Mouse (Mus musculus) stomach, postnatal 0 days (tissue): Measurements from ENCODE around the gene Atp8b4. TPM values are rescaled to one million over a fixed set of nuclear protein-coding genes. Genes with fewer than 3 reads are reported as not detected.

Experiments
- ATAC-seq: fragments of 200-750 bp; cut with Nextera tagmentation; 2 replicates; pipeline ENCODE4 v1.8.0; 2017; ENCODE audit not compliant: low FRiP score, low TSS enrichment
- DNase-seq: peaks from one replicate; pipeline ENCODE4 v3.0.0-alpha.2; 2016; ENCODE audit warnings: low spot score
- H3K27ac ChIP-seq: fragments of 300-500 bp; sonication (generic); replicated peaks from 2 replicates; pipeline ENCODE4 v1.5.1; 2014; ENCODE audit warnings: mild to moderate bottlenecking, control low read depth
- H3K27me3 ChIP-seq: fragments of 300-500 bp; sonication (generic); 2 replicates; pipeline ENCODE4 v1.6.1; 2014; ENCODE audit warnings: low read length; ENCODE audit not compliant: control insufficient read depth, insufficient read depth
- H3K36me3 ChIP-seq: fragments of 300-500 bp; sonication (generic); 2 replicates; pipeline ENCODE4 v1.6.1; 2014; ENCODE audit warnings: low read length, mixed read lengths; ENCODE audit not compliant: control insufficient read depth, insufficient read depth
- H3K4me1 ChIP-seq: fragments of 300-500 bp; sonication (generic); replicated peaks from 2 replicates; pipeline ENCODE4 v1.6.1; 2014; ENCODE audit warnings: antibody characterized with exemption; ENCODE audit not compliant: control insufficient read depth, insufficient read depth
- H3K4me2 ChIP-seq: fragments of 300-500 bp; sonication (generic); replicated peaks from 2 replicates; pipeline ENCODE4 v1.6.1; 2014; ENCODE audit warnings: low read depth, mild to moderate bottlenecking, control low read depth, moderate library complexity
- H3K4me3 ChIP-seq: fragments of 300-500 bp; sonication (generic); 2 replicates; pipeline ENCODE4 v1.5.1; 2014; ENCODE audit warnings: low read depth, low read length, control low read depth
- H3K9ac ChIP-seq: fragments of 300-500 bp; sonication (generic); 2 replicates; pipeline ENCODE4 v1.6.1; 2014; ENCODE audit warnings: mild to moderate bottlenecking, low read length, control low read depth, mixed read lengths
- H3K9me3 ChIP-seq: fragments of 300-500 bp; sonication (generic); 2 replicates; pipeline ENCODE4 v1.6.1; 2016; ENCODE audit warnings: low read length; ENCODE audit not compliant: control insufficient read depth
- CTCF ChIP-seq: IDR thresholded peaks from 2 replicates; pipeline ENCODE4 v1.5.1; 2016; ENCODE audit warnings: antibody characterized with exemption, low read depth, mild to moderate bottlenecking, moderate library complexity
- EP300 ChIP-seq: optimal IDR thresholded peaks from 2 replicates; pipeline ENCODE3; 2016; ENCODE audit warnings: antibody characterized with exemption
- WGBS: fragments of 180-500 bp; shearing (Covaris S2); extraction: QIAGEN DNeasy Blood & Tissue Kit; methylation state at CpG from one replicate; pipeline ENCODE4 v1.1.7; 2014; 5-methylcytosine and 5-hydroxymethylcytosine counted together
- polyA plus RNA-seq: library from polyadenylated mRNA; unstranded; fragments of >200 nt; fragmentation: Nextera tagmentation; extraction: Ambion mirVana; gene quantifications from 2 replicates; pipeline ENCODE4 v1.2.1, GENCODE M21; 2015

Gene Atp8b4
- polyA plus RNA-seq, 1 experiment from 2014 or later = 0.07 TPM

- no peak overlapping the region for H3K9ac ChIP-seq
- 94% methylated on average over 2 of the region's 2 CpGs for WGBS
- no peaks in the 10 kb centered on the region for H3K36me3 ChIP-seq
- no peaks in the 10 kb centered on the region for H3K4me1 ChIP-seq
- H3K4me3 ChIP-seq = no peak overlapping the region
- no peak overlapping the region for H3K27ac ChIP-seq
- no peaks in the 10 kb centered on the region for H3K27me3 ChIP-seq
- TF ChIP-seq EP300 = no peak
- no peak for TF ChIP-seq CTCF
- H3K4me2 ChIP-seq = no peak overlapping the region
- no peak for ATAC-seq
- no peaks in the 10 kb centered on the region for H3K9me3 ChIP-seq
- no peak for DNase-seq
Measured at GRCm38 (mm10) chr2:126420901-126421300, 79.6 kb downstream of the Atp8b4 start.

GRCm38 (mm10) chr2:126418916-126419315, 81.6 kb downstream of the Atp8b4 start:
- Histone ChIP-seq H3K27me3 (no peaks in the 10 kb centered on the region), H3K9ac (no peak overlapping the region), H3K36me3 (no peaks in the 10 kb centered on the region), H3K4me2 (no peak overlapping the region), H3K27ac (no peak overlapping the region), H3K9me3 (no peaks in the 10 kb centered on the region), H3K4me3 (no peak overlapping the region), H3K4me1 (no peaks in the 10 kb centered on the region)
- TF ChIP-seq CTCF = no peak
- TF ChIP-seq EP300 = no peak
- ATAC-seq = no peak
- DNase-seq = no peak
- WGBS = 79% methylated on average over 3 of the region's 3 CpGs

- DNase-seq (no peak), ATAC-seq (no peak)
- Histone ChIP-seq H3K9me3 (no peaks in the 10 kb centered on the region), H3K4me1 (no peaks in the 10 kb centered on the region), H3K4me3 (no peak overlapping the region), H3K27ac (no peak overlapping the region), H3K9ac (no peak overlapping the region), H3K36me3 (no peaks in the 10 kb centered on the region), H3K4me2 (no peak overlapping the region), H3K27me3 (no peaks in the 10 kb centered on the region)
- 64% methylated on average over 2 of the region's 2 CpGs for WGBS
- no peak for TF ChIP-seq CTCF
- no peak for TF ChIP-seq EP300
Measured at GRCm38 (mm10) chr2:126416772-126417171, 83.7 kb downstream of the Atp8b4 start.

- H3K4me3 ChIP-seq = no peak overlapping the region
- no peaks in the 10 kb centered on the region for H3K9me3 ChIP-seq
- no peak overlapping the region for H3K27ac ChIP-seq
- H3K9ac ChIP-seq = no peak overlapping the region
- 76% methylated on average over 4 of the region's 4 CpGs for WGBS
- H3K36me3 ChIP-seq = no peaks in the 10 kb centered on the region
- no peaks in the 10 kb centered on the region for H3K4me1 ChIP-seq
- no peak for TF ChIP-seq CTCF
- no peak for TF ChIP-seq EP300
- DNase-seq = no peak
- no peak overlapping the region for H3K4me2 ChIP-seq
- no peak for ATAC-seq
- H3K27me3 ChIP-seq = no peaks in the 10 kb centered on the region
Measured at GRCm38 (mm10) chr2:126415981-126416380, 84.5 kb downstream of the Atp8b4 start.

GRCm38 (mm10) chr2:126412759-126413158, 87.7 kb downstream of the Atp8b4 start:
- Histone ChIP-seq H3K27ac (no peak overlapping the region), H3K4me3 (no peak overlapping the region), H3K9ac (no peak overlapping the region), H3K4me2 (no peak overlapping the region), H3K36me3 (no peaks in the 10 kb centered on the region), H3K9me3 (no peaks in the 10 kb centered on the region), H3K27me3 (no peaks in the 10 kb centered on the region), H3K4me1 (no peaks in the 10 kb centered on the region)
- ATAC-seq (no peak), DNase-seq (no peak)
- TF ChIP-seq CTCF (no peak), EP300 (no peak)

GRCm38 (mm10) chr2:126399454-126399853, 101.0 kb downstream of the Atp8b4 start:
- no peaks in the 10 kb centered on the region for H3K27me3 ChIP-seq
- TF ChIP-seq EP300 (no peak), CTCF (no peak)
- ATAC-seq = no peak

More at GRCm38 (mm10) chr2:126399454-126399853, 101.0 kb downstream of the Atp8b4 start:
- no peaks in the 10 kb centered on the region for H3K36me3 ChIP-seq
- no peaks in the 10 kb centered on the region for H3K4me1 ChIP-seq
- no peak overlapping the region for H3K4me3 ChIP-seq
- H3K9ac ChIP-seq = no peak overlapping the region
- H3K9me3 ChIP-seq = no peaks in the 10 kb centered on the region
- H3K27ac ChIP-seq = no peak overlapping the region
- 88% methylated on average over 2 of the region's 2 CpGs for WGBS
- no peak for DNase-seq
- H3K4me2 ChIP-seq = no peak overlapping the region
